Mouse (Mus musculus): ENCODE measurements around the gene Znrf1. TPM values are rescaled to one million over a fixed set of nuclear protein-coding genes. Genes with fewer than 3 reads are reported as not detected.

The Znrf1 gene
- total and polyA plus RNA-seq, 3 experiments, result 9.3 to 21.2 (median 9.5) TPM

- Histone ChIP-seq H3K4me1 (ENCODE audit: control insufficient read depth in 1 of 2, insufficient read depth in 2 of 2) (peaks cover 0 to 30% of the 10 kb centered on the region in 2 experiments; a peak in 3 of 4 replicates), H3K4me2 (ENCODE audit: insufficient read depth, low read depth, poor library complexity, severe bottlenecking) (no peak overlapping the region), H3K9ac (ENCODE audit: insufficient read depth, low read depth) (no peak overlapping the region), H3K79me2 (replicated peaks; ENCODE audit: control insufficient read depth, extremely low read depth, insufficient read depth, poor library complexity, severe bottlenecking) (peaks cover 6% of the 10 kb centered on the region), H3K36me3 (replicated peaks in 1 of 2; ENCODE audit: control insufficient read depth in 1 of 2, insufficient read depth in 1 of 2, low read length in 1 of 2) (peaks cover 0 to 4% of the 10 kb centered on the region in 2 experiments), H3K27me3 (replicated peaks) (no peaks in the 10 kb centered on the region), H3K9me3 (replicated peaks; ENCODE audit: low read length) (no peaks in the 10 kb centered on the region), H3K27ac (ENCODE audit: insufficient read depth, low read depth) (no peak overlapping the region), H3K4me3 (replicated peaks in 1 of 3; ENCODE audit: low read depth in 2 of 3, low read length in 2 of 3, poor library complexity in 1 of 3) (no peak overlapping the region)
- dilution Hi-C loops (cut with MboI; ENCODE audit: extremely low pct_ligation_motif_present, extremely low pct_unique_long_range_greater_than_20kb, low sequenced_read_pairs), result no loop called here
- no peak for DNase-seq (ENCODE audit: extremely low read depth)
- in situ Hi-C loops (cut with MboI; ENCODE audit: low pct_ligation_motif_present, low pct_unique_long_range_greater_than_20kb, low sequenced_read_pairs), result no loop called here
- no peak for TF ChIP-seq ZNF384 (IDR thresholded peaks at IDR 0.05; ENCODE audit: low read depth, low read length)
- TF ChIP-seq HCFC1 (IDR thresholded peaks at IDR 0.05; ENCODE audit: low read depth, low read length), result no peak
- TF ChIP-seq IRF4 (IDR thresholded peaks at IDR 0.05; ENCODE audit: low read depth, low read length), result no peak
These were observed 112.9 kb downstream of the Znrf1 start for GRCm38 (mm10) chr8:111648834-111649233.

GRCm38 (mm10) chr8:111650651-111651050 lies 114.8 kb downstream of the Znrf1 start:
- H3K9ac ChIP-seq (ENCODE audit: insufficient read depth, low read depth), result no peak overlapping the region
- no peaks in the 10 kb centered on the region for H3K9me3 ChIP-seq (replicated peaks; ENCODE audit: low read length)
- peaks cover 0 to 33% of the 10 kb centered on the region in 2 experiments; a peak in 3 of 4 replicates for H3K4me1 ChIP-seq (ENCODE audit: control insufficient read depth in 1 of 2, insufficient read depth in 2 of 2)
- no peak overlapping the region for H3K4me3 ChIP-seq (replicated peaks in 1 of 3; ENCODE audit: low read depth in 2 of 3, low read length in 2 of 3, poor library complexity in 1 of 3)
- no peak overlapping the region for H3K4me2 ChIP-seq (ENCODE audit: insufficient read depth, low read depth, poor library complexity, severe bottlenecking)
- no peak overlapping the region for H3K27ac ChIP-seq (ENCODE audit: insufficient read depth, low read depth)
- in situ Hi-C loops (cut with MboI; ENCODE audit: low pct_ligation_motif_present, low pct_unique_long_range_greater_than_20kb, low sequenced_read_pairs), result no loop called here
- dilution Hi-C loops (cut with MboI; ENCODE audit: extremely low pct_ligation_motif_present, extremely low pct_unique_long_range_greater_than_20kb, low sequenced_read_pairs), result no loop called here
- peaks cover 0 to 6% of the 10 kb centered on the region in 2 experiments for H3K36me3 ChIP-seq (replicated peaks in 1 of 2; ENCODE audit: control insufficient read depth in 1 of 2, insufficient read depth in 1 of 2, low read length in 1 of 2)
- no peak for TF ChIP-seq ZNF384 (IDR thresholded peaks at IDR 0.05; ENCODE audit: low read depth, low read length)
- TF ChIP-seq MEF2A (IDR thresholded peaks at IDR 0.05; ENCODE audit: borderline replicate concordance, low read depth, low read length), result no peak
- TF ChIP-seq HCFC1 (IDR thresholded peaks at IDR 0.05; ENCODE audit: low read depth, low read length), result no peak
- no peak for TF ChIP-seq BHLHE40 (IDR thresholded peaks at IDR 0.05; ENCODE audit: low read depth, low read length)
- no peak for TF ChIP-seq ZKSCAN1 (IDR thresholded peaks at IDR 0.05; ENCODE audit: borderline replicate concordance, low read depth, low read length)
- no peak for TF ChIP-seq USF2 (conservative IDR thresholded peaks at IDR 0.05; ENCODE audit: low read depth, low read length)
- TF ChIP-seq GABPA (IDR thresholded peaks at IDR 0.05; ENCODE audit: insufficient replicate concordance, low read depth, low read length), result no peak
- TF ChIP-seq PAX5 (IDR thresholded peaks at IDR 0.05; ENCODE audit: low read length), result no peak
- no peak for TF ChIP-seq EP300 (IDR thresholded peaks at IDR 0.05; ENCODE audit: low read length)
- H3K79me2 ChIP-seq (replicated peaks; ENCODE audit: control insufficient read depth, extremely low read depth, insufficient read depth, poor library complexity, severe bottlenecking), result peaks cover 6% of the 10 kb centered on the region
- no peaks in the 10 kb centered on the region for H3K27me3 ChIP-seq (replicated peaks)
- no peak for DNase-seq (ENCODE audit: extremely low read depth)

GRCm38 (mm10) chr8:111653524-111653923 lies 117.6 kb downstream of the Znrf1 start:
- Histone ChIP-seq H3K4me2 (ENCODE audit: insufficient read depth, low read depth, poor library complexity, severe bottlenecking) (no peak overlapping the region), H3K27me3 (replicated peaks) (no peaks in the 10 kb centered on the region), H3K4me3 (replicated peaks in 1 of 3; ENCODE audit: low read depth in 2 of 3, low read length in 2 of 3, poor library complexity in 1 of 3) (no peak overlapping the region), H3K9ac (ENCODE audit: insufficient read depth, low read depth) (no peak overlapping the region), H3K36me3 (replicated peaks in 1 of 2; ENCODE audit: control insufficient read depth in 1 of 2, insufficient read depth in 1 of 2, low read length in 1 of 2) (peaks cover 0 to 2% of the 10 kb centered on the region in 2 experiments), H3K9me3 (replicated peaks; ENCODE audit: low read length) (no peaks in the 10 kb centered on the region), H3K4me1 (ENCODE audit: control insufficient read depth in 1 of 2, insufficient read depth in 2 of 2) (peaks cover 0 to 42% of the 10 kb centered on the region in 2 experiments; a peak in 3 of 4 replicates), H3K27ac (ENCODE audit: insufficient read depth, low read depth) (no peak overlapping the region), H3K79me2 (replicated peaks; ENCODE audit: control insufficient read depth, extremely low read depth, insufficient read depth, poor library complexity, severe bottlenecking) (no peaks in the 10 kb centered on the region; the same call in none of the 2 replicates)
- no peak for DNase-seq (ENCODE audit: extremely low read depth)
- in situ Hi-C loops (cut with MboI; ENCODE audit: low pct_ligation_motif_present, low pct_unique_long_range_greater_than_20kb, low sequenced_read_pairs) (no loop called here), dilution Hi-C loops (cut with MboI; ENCODE audit: extremely low pct_ligation_motif_present, extremely low pct_unique_long_range_greater_than_20kb, low sequenced_read_pairs) (no loop called here)
- TF ChIP-seq TCF12 (IDR thresholded peaks at IDR 0.05; ENCODE audit: low read depth, low read length), result no peak
- TF ChIP-seq NRF1 (IDR thresholded peaks at IDR 0.05; ENCODE audit: low read depth, low read length), result no peak
- no peak for TF ChIP-seq UBTF (IDR thresholded peaks at IDR 0.05; ENCODE audit: low read depth, low read length)
- TF ChIP-seq JUND (conservative IDR thresholded peaks at IDR 0.05; ENCODE audit: low read depth, low read length), result no peak
- TF ChIP-seq MYC (IDR thresholded peaks at IDR 0.05; ENCODE audit: low read depth, low read length), result no peak
- no peak for TF ChIP-seq HCFC1 (IDR thresholded peaks at IDR 0.05; ENCODE audit: low read depth, low read length)
- TF ChIP-seq ELF1 (IDR thresholded peaks at IDR 0.05; ENCODE audit: low read depth, low read length), result no peak
- no peak for TF ChIP-seq TBP (conservative IDR thresholded peaks at IDR 0.05; ENCODE audit: low read depth, low read length)
